Mouse (Mus musculus) midbrain, embryonic 12.5 days (tissue): ENCODE measurements around the gene Dnajc7. TPM values are rescaled to one million over a fixed set of nuclear protein-coding genes. Genes with fewer than 3 reads are reported as not detected.

ENCODE experiments used
- ATAC-seq: fragments of 200-750 bp; cut with Nextera tagmentation; 2 replicates; pipeline ENCODE4 v1.8.0; 2017; ENCODE audit warnings: low read depth, moderate TSS enrichment, moderate library complexity; ENCODE audit not compliant: low FRiP score
- H3K27ac ChIP-seq: fragments of 300-500 bp; sonication (generic); replicated peaks from 2 replicates; pipeline ENCODE4 v1.5.1; 2016; ENCODE audit warnings: mild to moderate bottlenecking
- H3K27me3 ChIP-seq: fragments of 300-500 bp; sonication (generic); 2 replicates; pipeline ENCODE4 v1.6.1; 2016; ENCODE audit warnings: mild to moderate bottlenecking
- H3K36me3 ChIP-seq: fragments of 300-500 bp; sonication (generic); 2 replicates; pipeline ENCODE4 v1.6.1; 2016
- H3K4me1 ChIP-seq: fragments of 300-500 bp; sonication (generic); 2 replicates; pipeline ENCODE4 v1.6.1; 2016
- H3K4me2 ChIP-seq: fragments of 300-500 bp; sonication (generic); replicated peaks from 2 replicates; pipeline ENCODE4 v1.6.1; 2016; ENCODE audit warnings: mild to moderate bottlenecking, moderate library complexity
- H3K4me3 ChIP-seq: fragments of 300-500 bp; sonication (generic); 2 replicates; pipeline ENCODE4 v1.5.1; 2016; ENCODE audit warnings: mild to moderate bottlenecking
- H3K9ac ChIP-seq: fragments of 300-500 bp; sonication (generic); replicated peaks from 2 replicates; pipeline ENCODE4 v1.6.1; 2016; ENCODE audit warnings: mild to moderate bottlenecking, moderate library complexity
- H3K9me3 ChIP-seq: fragments of 300-500 bp; sonication (generic); 2 replicates; pipeline ENCODE4 v1.6.1; 2016; ENCODE audit warnings: mild to moderate bottlenecking
- WGBS: fragments of 180-500 bp; shearing (Covaris S2); methylation state at CpG from one replicate; pipeline ENCODE4 v1.1.7; 2016; 5-methylcytosine and 5-hydroxymethylcytosine counted together
- polyA plus RNA-seq: library from polyadenylated mRNA; unstranded; fragments of >200 nt; fragmentation: Nextera tagmentation; extraction: Ambion mirVana; gene quantifications from 2 replicates; pipeline ENCODE4 v1.2.1, GENCODE M21; 2016

Gene Dnajc7
- polyA plus RNA-seq, 1 experiment from 2014 or later: 310 TPM

- no peak overlapping the region for H3K4me2 ChIP-seq
- 74% methylated on average over 21 of the region's 21 CpGs for WGBS
- H3K4me1 ChIP-seq: peaks cover 15% of the 10 kb centered on the region
- H3K36me3 ChIP-seq: peaks cover 26% of the 10 kb centered on the region
- no peak overlapping the region for H3K27ac ChIP-seq
- no peaks in the 10 kb centered on the region for H3K9me3 ChIP-seq
- H3K9ac ChIP-seq: no peak overlapping the region
- ATAC-seq: no peak
- H3K4me3 ChIP-seq: no peak overlapping the region
- H3K27me3 ChIP-seq: peaks cover 23% of the 10 kb centered on the region
These were observed 43.7 kb downstream of the Dnajc7 start for GRCm38 (mm10) chr11:100576256-100576655.

- peak overlapping the region; percentile 79 for H3K4me2 ChIP-seq
- 0 out of 2 replicates have a peak overlapping the region, but pooled peaks have one; percentile 12 for H3K27ac ChIP-seq
- no peaks in the 10 kb centered on the region for H3K9me3 ChIP-seq
- peaks cover 20% of the 10 kb centered on the region for H3K36me3 ChIP-seq
- peak; percentile 6; the same call in 1 of the 2 replicates for ATAC-seq
- H3K4me1 ChIP-seq: peaks cover 22% of the 10 kb centered on the region
- H3K9ac ChIP-seq: peak overlapping the region; percentile 56
- H3K4me3 ChIP-seq: peak overlapping the region; percentile 59
- 25% methylated on average over 2 of the region's 2 CpGs for WGBS
- peaks cover 31% of the 10 kb centered on the region for H3K27me3 ChIP-seq
These were observed 44.5 kb downstream of the Dnajc7 start for GRCm38 (mm10) chr11:100575484-100575855.

- Histone ChIP-seq H3K4me3 (peak within 1 kb of the TSS; percentile 59), H3K27me3 (peaks cover 31% of the 10 kb centered on the region), H3K36me3 (peaks cover 15% of the 10 kb centered on the region), H3K9ac (peak within 1 kb of the TSS; percentile 56), H3K27ac (peak within 1 kb of the TSS; percentile 12; the same call in 1 of the 2 replicates), H3K4me2 (peak within 1 kb of the TSS; percentile 79), H3K9me3 (no peaks in the 10 kb centered on the region), H3K4me1 (peaks cover 22% of the 10 kb centered on the region)
- ATAC-seq: peak; percentile 47; the same call in 1 of the 2 replicates
- 3% methylated on average over 47 of the region's 47 CpGs for WGBS
These were observed 45.1 kb downstream of the Dnajc7 start, which contains the start of gene Cnp for GRCm38 (mm10) chr11:100574708-100575483. Gene Cnp, plus strand, starts transcription at chr11:100574904.

- peak overlapping the region; percentile 59 for H3K4me3 ChIP-seq
- peaks cover 8% of the 10 kb centered on the region for H3K36me3 ChIP-seq
- peaks cover 22% of the 10 kb centered on the region for H3K4me1 ChIP-seq
- H3K9me3 ChIP-seq: no peaks in the 10 kb centered on the region
- no peak overlapping the region for H3K27ac ChIP-seq
- ATAC-seq: no peak
- peaks cover 31% of the 10 kb centered on the region for H3K27me3 ChIP-seq
- WGBS: 97% methylated on average over 3 of the region's 3 CpGs
- H3K4me2 ChIP-seq: peak overlapping the region; percentile 79
- no peak overlapping the region for H3K9ac ChIP-seq
These were observed 45.8 kb downstream of the Dnajc7 start for GRCm38 (mm10) chr11:100574188-100574587.

GRCm38 (mm10) chr11:100571202-100571567 lies 48.8 kb downstream of the Dnajc7 start:
- ATAC-seq: 0 out of 2 replicates have a peak, but pooled peaks have one; percentile 6
- Histone ChIP-seq H3K4me2 (peak overlapping the region; percentile 48), H3K27ac (no peak overlapping the region), H3K9me3 (no peaks in the 10 kb centered on the region), H3K4me1 (peaks cover 22% of the 10 kb centered on the region), H3K27me3 (peaks cover 28% of the 10 kb centered on the region), H3K9ac (peak overlapping the region; percentile 34), H3K4me3 (peak overlapping the region; percentile 21; the same call in 1 of the 2 replicates), H3K36me3 (no peaks in the 10 kb centered on the region)
- WGBS: 14% methylated on average over 16 of the region's 16 CpGs

- peak; percentile 49; the same call in 1 of the 2 replicates for ATAC-seq
- WGBS: 11% methylated on average over 8 of the region's 8 CpGs
- peak overlapping the region; percentile 48 for H3K4me2 ChIP-seq
These were observed 49.4 kb downstream of the Dnajc7 start for GRCm38 (mm10) chr11:100570430-100571201.

GRCm38 (mm10) chr11:100569789-100570188 lies 50.2 kb downstream of the Dnajc7 start:
- H3K9ac ChIP-seq: no peak overlapping the region
- H3K4me1 ChIP-seq: peaks cover 11% of the 10 kb centered on the region
- H3K9me3 ChIP-seq: no peaks in the 10 kb centered on the region
- no peak for ATAC-seq
- no peak overlapping the region for H3K4me3 ChIP-seq
- no peak overlapping the region for H3K4me2 ChIP-seq
- no peak overlapping the region for H3K27ac ChIP-seq
- peaks cover 25% of the 10 kb centered on the region for H3K27me3 ChIP-seq
- no peaks in the 10 kb centered on the region for H3K36me3 ChIP-seq
- WGBS: 73% methylated on average over 9 of the region's 9 CpGs

More at GRCm38 (mm10) chr11:100570430-100571201, 49.4 kb downstream of the Dnajc7 start:
- Histone ChIP-seq H3K9ac (peak overlapping the region; percentile 34; the same call in 1 of the 2 replicates), H3K36me3 (no peaks in the 10 kb centered on the region), H3K27ac (no peak overlapping the region), H3K4me1 (peaks cover 19% of the 10 kb centered on the region), H3K4me3 (peak overlapping the region; percentile 21), H3K27me3 (peaks cover 26% of the 10 kb centered on the region), H3K9me3 (no peaks in the 10 kb centered on the region)

- no peaks in the 10 kb centered on the region for H3K36me3 ChIP-seq
- no peak overlapping the region for H3K4me2 ChIP-seq
- no peak overlapping the region for H3K27ac ChIP-seq
- H3K9ac ChIP-seq: no peak overlapping the region
- peaks cover 24% of the 10 kb centered on the region for H3K27me3 ChIP-seq
- WGBS: 86% methylated on average over 8 of the region's 8 CpGs
- H3K4me3 ChIP-seq: no peak overlapping the region
- H3K4me1 ChIP-seq: peaks cover 9% of the 10 kb centered on the region
- H3K9me3 ChIP-seq: no peaks in the 10 kb centered on the region
- ATAC-seq: no peak
These were observed 51.3 kb downstream of the Dnajc7 start for GRCm38 (mm10) chr11:100568692-100569091.

GRCm38 (mm10) chr11:100567815-100568245 lies 52.1 kb downstream of the Dnajc7 start:
- 69% methylated on average over 9 of the region's 9 CpGs for WGBS
- peaks cover 23% of the 10 kb centered on the region for H3K27me3 ChIP-seq
- H3K4me1 ChIP-seq: peaks cover 9% of the 10 kb centered on the region
- no peak for ATAC-seq
- no peaks in the 10 kb centered on the region for H3K9me3 ChIP-seq
- no peak overlapping the region for H3K4me2 ChIP-seq
- H3K36me3 ChIP-seq: no peaks in the 10 kb centered on the region
- no peak overlapping the region for H3K9ac ChIP-seq
- no peak overlapping the region for H3K27ac ChIP-seq
- no peak overlapping the region for H3K4me3 ChIP-seq

- Histone ChIP-seq H3K9me3 (no peaks in the 10 kb centered on the region), H3K27ac (no peak overlapping the region), H3K36me3 (no peaks in the 10 kb centered on the region), H3K9ac (no peak overlapping the region), H3K4me3 (no peak overlapping the region), H3K27me3 (peaks cover 18% of the 10 kb centered on the region), H3K4me2 (no peak overlapping the region), H3K4me1 (peaks cover 9% of the 10 kb centered on the region)
- WGBS: 88% methylated on average over 5 of the region's 5 CpGs
- no peak for ATAC-seq
These were observed 52.7 kb downstream of the Dnajc7 start for GRCm38 (mm10) chr11:100567229-100567628.

- H3K4me3 ChIP-seq: no peak overlapping the region
- no peaks in the 10 kb centered on the region for H3K36me3 ChIP-seq
- H3K27me3 ChIP-seq: no peaks in the 10 kb centered on the region
- H3K9me3 ChIP-seq: no peaks in the 10 kb centered on the region
- H3K9ac ChIP-seq: no peak overlapping the region
- no peak overlapping the region for H3K27ac ChIP-seq
- H3K4me1 ChIP-seq: no peaks in the 10 kb centered on the region
- H3K4me2 ChIP-seq: no peak overlapping the region
- ATAC-seq: no peak
- 91% methylated on average over 6 of the region's 6 CpGs for WGBS
These were observed 55.3 kb downstream of the Dnajc7 start for GRCm38 (mm10) chr11:100564703-100565102.

- WGBS: 83% methylated on average over 15 of the region's 15 CpGs
- no peaks in the 10 kb centered on the region for H3K9me3 ChIP-seq
- no peak overlapping the region for H3K27ac ChIP-seq
- no peaks in the 10 kb centered on the region for H3K4me1 ChIP-seq
- no peak overlapping the region for H3K4me3 ChIP-seq
- H3K4me2 ChIP-seq: no peak overlapping the region
- no peaks in the 10 kb centered on the region for H3K27me3 ChIP-seq
- H3K36me3 ChIP-seq: no peaks in the 10 kb centered on the region
- no peak for ATAC-seq
- H3K9ac ChIP-seq: no peak overlapping the region
These were observed 55.7 kb downstream of the Dnajc7 start for GRCm38 (mm10) chr11:100564297-100564696.
